Mouse (Mus musculus): ENCODE data around the gene Rere. TPM values are rescaled to one million over a fixed set of nuclear protein-coding genes. Genes with fewer than 3 reads are reported as not detected.

Rere gene
- polyA plus RNA-seq, 2 experiments = 28.5 to 43.3 TPM

DNA sequence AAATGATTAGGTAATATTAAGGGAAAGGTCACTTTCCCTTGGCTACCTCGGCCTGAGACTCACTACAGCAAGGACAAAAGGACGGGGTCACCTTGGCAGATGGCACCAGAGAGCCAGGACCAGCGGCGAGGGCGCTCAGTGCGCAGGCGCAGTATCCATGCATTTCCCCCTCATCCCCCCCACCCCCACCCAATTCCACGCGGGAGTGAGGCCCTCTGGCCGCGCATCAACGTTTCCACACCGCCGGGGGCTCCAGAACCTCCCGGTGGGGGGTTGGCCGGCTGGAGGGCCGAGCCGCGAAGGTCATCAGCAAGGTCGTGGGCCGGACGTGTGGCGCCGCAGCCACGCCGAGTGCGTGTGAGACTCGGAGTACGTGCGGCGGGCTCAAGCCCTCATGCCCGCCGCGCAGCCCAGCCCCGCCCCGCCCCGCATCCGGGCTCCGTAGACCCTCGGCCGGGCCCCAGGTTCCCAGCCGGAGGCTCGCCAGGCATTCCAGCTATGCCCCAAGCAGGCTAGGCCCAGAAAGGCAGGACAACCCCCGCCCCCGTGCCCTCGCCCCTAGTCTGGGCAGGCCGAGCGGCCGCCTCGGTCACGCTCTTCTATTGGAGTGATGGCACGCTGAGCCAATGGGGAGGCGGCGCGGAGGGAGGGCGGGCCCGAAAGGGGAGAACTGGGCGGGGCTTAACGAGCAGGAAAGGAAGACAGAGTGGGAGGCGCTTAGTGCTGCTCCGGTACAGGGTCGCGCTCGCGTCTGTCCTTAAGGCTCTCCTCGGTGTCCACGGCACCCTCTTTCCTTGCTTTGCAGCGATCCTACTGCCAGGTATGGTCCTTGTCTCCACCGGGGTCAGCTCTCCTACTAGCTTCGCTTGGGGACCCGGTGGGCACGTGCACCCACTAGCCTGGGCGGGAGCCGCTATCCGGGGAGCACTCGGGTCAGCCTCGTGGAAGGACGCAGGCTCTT lies 44.6 kb upstream of the Rere start, which contains the start of gene Eno1:
Gene Eno1, plus strand, starts transcription at position 201 of the 961 bp plus-strand sequence.
- ATAC-seq (ENCODE audit: low FRiP score, low read depth) = peak; percentile 96
- peak; percentile 79; the same call in 1 of the 2 replicates for TF ChIP-seq POLR2A (IDR thresholded peaks at IDR 0.05; ENCODE audit: borderline replicate concordance, extremely low read depth, insufficient read depth, insufficient read length)
- Histone ChIP-seq H3K4me1 (ENCODE audit: control insufficient read depth, insufficient read depth, low read length) (peaks cover 45% of the 10 kb centered on the region), H3K9me3 (ENCODE audit: control insufficient read depth, low read length) (no peaks in the 10 kb centered on the region), H3K4me2 (replicated peaks; ENCODE audit: low read depth, low read length, severe bottlenecking) (peak within 1 kb of the TSS; percentile 57), H3K27me3 (ENCODE audit: control insufficient read depth, insufficient read depth, low read length) (no peaks in the 10 kb centered on the region), H3K9ac (ENCODE audit: low read depth, low read length, severe bottlenecking) (peak within 1 kb of the TSS; percentile 82), H3K27ac (replicated peaks; ENCODE audit: low read depth, low read length) (peak within 1 kb of the TSS; percentile 99), H3K36me3 (ENCODE audit: control insufficient read depth, insufficient read depth, low read length) (peaks cover 29% of the 10 kb centered on the region), H3K4me3 (replicated peaks; ENCODE audit: low read length) (peak within 1 kb of the TSS; percentile 80)
- WGBS = under 1% methylated on average over 49 of the region's 78 CpGs
- peak; percentile 96 for DNase-seq (ENCODE audit: low spot score)

DNA sequence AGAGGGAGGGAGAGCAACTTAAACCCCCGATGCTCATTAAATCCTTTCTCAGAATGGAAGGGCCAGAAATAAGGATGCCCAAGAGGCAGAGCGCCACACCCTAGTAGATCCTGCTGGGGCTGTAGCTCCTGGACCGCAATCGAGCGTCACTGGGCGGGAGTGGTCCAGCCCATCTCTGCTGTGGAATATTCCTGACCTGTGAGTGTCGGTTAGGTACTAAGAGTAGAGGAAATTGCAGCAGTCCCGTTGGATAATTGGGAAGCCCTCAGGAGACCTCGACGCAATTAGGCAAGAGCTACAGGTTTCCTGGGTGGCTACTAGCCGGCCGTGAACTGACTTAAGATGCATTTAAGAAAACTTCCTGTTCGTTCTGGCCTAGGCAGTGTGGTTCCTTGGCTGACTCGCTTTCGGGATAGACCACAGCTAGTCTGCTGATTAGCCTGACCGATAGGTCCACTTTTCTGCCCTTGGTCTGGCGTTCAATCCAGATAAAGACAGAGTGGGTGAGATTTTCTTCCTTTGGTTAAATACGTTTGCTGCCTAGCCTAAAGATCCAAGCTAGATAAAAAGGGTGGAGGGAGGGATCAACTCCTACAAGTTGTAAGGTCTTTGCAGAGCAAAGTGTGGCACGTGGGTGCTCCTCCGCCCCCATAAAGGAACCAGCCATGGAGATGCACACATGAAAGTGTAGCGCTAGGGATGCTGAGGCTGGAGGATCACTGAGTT lies 43.6 kb upstream of the Rere start:
- H3K4me3 ChIP-seq (replicated peaks; ENCODE audit: low read length) = peak overlapping the region; percentile 80
- peaks cover 39% of the 10 kb centered on the region for H3K36me3 ChIP-seq (ENCODE audit: control insufficient read depth, insufficient read depth, low read length)
- no peaks in the 10 kb centered on the region for H3K27me3 ChIP-seq (ENCODE audit: control insufficient read depth, insufficient read depth, low read length)
- peaks cover 42% of the 10 kb centered on the region for H3K4me1 ChIP-seq (ENCODE audit: control insufficient read depth, insufficient read depth, low read length)
- peak overlapping the region; percentile 82 for H3K9ac ChIP-seq (ENCODE audit: low read depth, low read length, severe bottlenecking)
- H3K4me2 ChIP-seq (replicated peaks; ENCODE audit: low read depth, low read length, severe bottlenecking) = peak overlapping the region; percentile 57
- peak overlapping the region; percentile 99 for H3K27ac ChIP-seq (replicated peaks; ENCODE audit: low read depth, low read length)
- H3K9me3 ChIP-seq (ENCODE audit: control insufficient read depth, low read length) = no peaks in the 10 kb centered on the region
- ATAC-seq (ENCODE audit: low FRiP score, low read depth) = no peak
- under 1% methylated on average over 21 of the region's 21 CpGs for WGBS
- no peak for TF ChIP-seq POLR2A (IDR thresholded peaks at IDR 0.05; ENCODE audit: borderline replicate concordance, extremely low read depth, insufficient read depth, insufficient read length)
- peak; percentile 50 for DNase-seq (ENCODE audit: low spot score)

DNA sequence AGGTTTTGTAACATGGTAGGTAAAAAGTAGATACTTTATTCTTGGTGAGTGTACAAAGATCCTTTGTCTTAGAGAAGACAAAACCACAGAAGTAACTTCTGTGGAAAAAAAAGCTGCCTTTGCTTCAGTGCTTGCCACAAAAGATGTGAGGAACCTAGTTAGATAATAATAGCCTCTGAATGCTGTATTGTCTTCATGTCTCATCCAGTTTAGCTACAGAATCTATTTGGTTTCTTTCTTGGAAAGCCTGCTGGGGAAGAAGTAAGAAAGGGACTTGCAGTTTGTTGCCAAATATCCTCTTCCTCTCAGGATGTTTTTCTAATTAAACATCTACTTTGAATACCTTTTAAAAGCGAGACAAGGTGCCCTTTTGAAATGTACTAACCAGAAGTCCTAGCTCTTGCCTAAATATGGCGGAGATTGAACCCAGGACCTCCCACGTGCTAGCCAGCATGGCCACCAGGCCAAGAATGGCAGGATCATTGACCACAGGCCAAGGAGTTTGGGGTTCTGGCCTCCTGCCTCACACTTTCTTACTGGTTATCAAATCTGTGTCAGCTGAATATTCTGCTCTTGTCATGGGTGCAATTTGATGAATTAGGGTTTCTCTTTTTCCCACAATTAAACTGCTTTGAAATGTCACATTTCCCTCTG lies 42.9 kb upstream of the Rere start:
- H3K36me3 ChIP-seq (ENCODE audit: control insufficient read depth, insufficient read depth, low read length) = peaks cover 47% of the 10 kb centered on the region
- H3K4me2 ChIP-seq (replicated peaks; ENCODE audit: low read depth, low read length, severe bottlenecking) = peak overlapping the region; percentile 57
- H3K27ac ChIP-seq (replicated peaks; ENCODE audit: low read depth, low read length) = peak overlapping the region; percentile 99
- no peaks in the 10 kb centered on the region for H3K27me3 ChIP-seq (ENCODE audit: control insufficient read depth, insufficient read depth, low read length)
- WGBS = 4% methylated on average over 3 of the region's 3 CpGs
- DNase-seq (ENCODE audit: low spot score) (no peak), ATAC-seq (ENCODE audit: low FRiP score, low read depth) (no peak)
- no peak for TF ChIP-seq POLR2A (IDR thresholded peaks at IDR 0.05; ENCODE audit: borderline replicate concordance, extremely low read depth, insufficient read depth, insufficient read length)
- H3K9ac ChIP-seq (ENCODE audit: low read depth, low read length, severe bottlenecking) = peak overlapping the region; percentile 82
- H3K4me1 ChIP-seq (ENCODE audit: control insufficient read depth, insufficient read depth, low read length) = peaks cover 42% of the 10 kb centered on the region
- H3K4me3 ChIP-seq (replicated peaks; ENCODE audit: low read length) = peak overlapping the region; percentile 80
- H3K9me3 ChIP-seq (ENCODE audit: control insufficient read depth, low read length) = no peaks in the 10 kb centered on the region

DNA sequence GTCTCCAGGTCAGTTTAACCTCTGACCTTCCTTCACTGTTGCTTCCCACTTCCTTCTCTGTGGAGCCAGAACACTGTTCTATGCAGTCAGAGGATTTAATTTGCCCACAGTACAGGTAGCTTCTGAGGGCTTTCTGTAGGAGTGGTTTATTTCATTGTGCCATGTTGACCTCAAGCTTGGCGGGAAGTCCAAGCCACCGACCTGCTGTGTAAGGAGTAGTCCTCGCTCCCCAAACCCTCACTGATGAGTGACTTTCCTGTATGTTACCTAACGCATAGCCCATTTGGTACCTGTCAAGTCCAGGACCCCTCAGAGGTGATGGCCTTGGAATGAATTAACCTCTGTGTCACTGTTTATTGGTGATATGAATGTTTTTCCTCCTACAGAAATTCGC lies 42.4 kb upstream of the Rere start:
- ATAC-seq (ENCODE audit: low FRiP score, low read depth) = no peak
- Histone ChIP-seq H3K4me2 (replicated peaks; ENCODE audit: low read depth, low read length, severe bottlenecking) (peak overlapping the region; percentile 57), H3K9ac (ENCODE audit: low read depth, low read length, severe bottlenecking) (peak overlapping the region; percentile 82), H3K27ac (replicated peaks; ENCODE audit: low read depth, low read length) (peak overlapping the region; percentile 99; the same call in 1 of the 2 replicates), H3K36me3 (ENCODE audit: control insufficient read depth, insufficient read depth, low read length) (peaks cover 52% of the 10 kb centered on the region), H3K4me3 (replicated peaks; ENCODE audit: low read length) (peak overlapping the region; percentile 80), H3K9me3 (ENCODE audit: control insufficient read depth, low read length) (no peaks in the 10 kb centered on the region), H3K27me3 (ENCODE audit: control insufficient read depth, insufficient read depth, low read length) (no peaks in the 10 kb centered on the region), H3K4me1 (ENCODE audit: control insufficient read depth, insufficient read depth, low read length) (peaks cover 42% of the 10 kb centered on the region)
- no peak for DNase-seq (ENCODE audit: low spot score)
- 20% methylated on average over 5 of the region's 5 CpGs for WGBS
- no peak for TF ChIP-seq POLR2A (IDR thresholded peaks at IDR 0.05; ENCODE audit: borderline replicate concordance, extremely low read depth, insufficient read depth, insufficient read length)

DNA sequence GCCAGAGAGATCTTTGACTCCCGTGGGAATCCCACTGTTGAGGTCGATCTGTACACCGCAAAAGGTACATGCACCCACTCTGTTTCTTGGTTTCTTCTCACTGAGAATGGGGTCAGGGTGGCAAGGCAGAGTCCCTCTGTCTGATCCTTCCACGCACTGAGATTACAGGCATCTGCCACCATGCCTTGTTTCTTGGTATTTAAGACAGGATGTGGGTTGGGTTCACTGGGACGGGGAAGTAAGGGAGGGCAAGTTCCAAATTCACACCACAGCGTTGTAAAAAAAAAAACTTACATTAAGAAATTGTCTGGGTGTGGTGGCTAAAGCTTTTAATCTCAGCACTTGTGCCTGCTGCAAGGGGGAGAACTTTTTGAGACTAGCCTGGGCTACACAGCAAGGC lies 41.9 kb upstream of the Rere start:
- no peak for TF ChIP-seq POLR2A (IDR thresholded peaks at IDR 0.05; ENCODE audit: borderline replicate concordance, extremely low read depth, insufficient read depth, insufficient read length)
- ATAC-seq (ENCODE audit: low FRiP score, low read depth) (no peak), DNase-seq (ENCODE audit: low spot score) (no peak)
- Histone ChIP-seq H3K27ac (replicated peaks; ENCODE audit: low read depth, low read length) (no peak overlapping the region), H3K9me3 (ENCODE audit: control insufficient read depth, low read length) (no peaks in the 10 kb centered on the region), H3K4me2 (replicated peaks; ENCODE audit: low read depth, low read length, severe bottlenecking) (peak overlapping the region; percentile 57), H3K4me3 (replicated peaks; ENCODE audit: low read length) (peak overlapping the region; percentile 80), H3K4me1 (ENCODE audit: control insufficient read depth, insufficient read depth, low read length) (peaks cover 38% of the 10 kb centered on the region), H3K9ac (ENCODE audit: low read depth, low read length, severe bottlenecking) (no peak overlapping the region; the same call in 1 of the 2 replicates), H3K27me3 (ENCODE audit: control insufficient read depth, insufficient read depth, low read length) (no peaks in the 10 kb centered on the region), H3K36me3 (ENCODE audit: control insufficient read depth, insufficient read depth, low read length) (peaks cover 56% of the 10 kb centered on the region)
- 21% methylated on average over 6 of the region's 6 CpGs for WGBS
